Mouse (Mus musculus) c-Kit-positive CD71-positive TER-119-positive erythroid progenitor cells, embryonic 14.5 days (primary cell): ENCODE data around the gene Slc16a6.

Experiments used
- DNase-seq: peaks from one replicate; pipeline ENCODE4 v3.0.0-alpha.2; 2013; ENCODE audit warnings: low spot score

The Slc16a6 gene

DNA sequence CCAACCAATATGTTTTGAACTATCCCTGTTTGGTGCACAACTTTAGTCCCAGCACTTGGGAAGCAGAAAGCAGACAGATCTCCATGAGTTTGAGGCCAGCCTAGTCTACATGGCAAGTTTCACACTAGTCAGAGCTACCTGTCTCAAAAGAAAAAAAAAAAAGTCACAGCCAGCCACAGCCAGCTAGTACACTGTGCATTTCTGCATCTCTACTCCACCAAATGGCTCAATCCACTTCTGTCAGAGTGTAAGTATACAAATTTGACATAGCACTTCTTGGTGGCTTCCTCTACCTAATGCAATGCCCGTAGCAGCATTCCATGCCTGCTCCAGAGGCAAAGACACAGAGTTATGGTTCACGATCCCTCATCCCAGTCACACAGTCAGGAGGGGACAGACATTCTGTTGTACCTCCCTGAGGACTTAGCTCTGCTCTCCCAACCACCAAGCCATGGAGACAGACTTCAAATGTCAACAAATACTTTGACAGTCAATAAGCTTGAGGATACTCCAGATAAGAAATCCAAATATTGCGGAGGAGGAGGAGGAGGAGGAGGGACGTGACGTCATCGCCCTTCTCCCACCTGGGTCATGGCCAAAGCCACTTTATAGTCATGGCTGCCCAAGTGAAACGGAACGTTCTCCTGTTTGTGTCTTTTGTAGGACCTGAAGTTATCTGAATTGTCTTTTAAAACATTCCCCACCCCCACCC lies 56.5 kb downstream of the Slc16a6 start:
- no peak for DNase-seq

DNA sequence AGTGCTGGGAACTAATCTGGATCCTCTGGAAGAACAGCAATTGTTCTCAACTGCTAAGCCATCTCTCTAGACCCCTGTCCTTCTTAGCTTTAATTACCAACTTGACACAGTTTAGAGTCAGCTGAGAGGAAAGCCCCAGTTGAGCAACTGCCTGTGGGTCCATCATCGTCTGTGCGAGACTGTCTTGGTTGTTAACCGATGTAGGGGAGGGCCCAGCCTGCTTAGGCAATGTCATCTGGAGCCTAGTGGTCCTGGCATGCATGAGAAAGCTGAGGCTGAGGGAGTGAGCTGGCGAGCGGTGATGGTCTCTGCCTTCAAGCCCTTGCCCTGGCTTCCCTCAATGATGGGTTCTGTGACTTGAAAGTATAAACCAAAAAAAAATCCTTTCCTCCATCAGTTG lies 58.6 kb downstream of the Slc16a6 start:
- no peak for DNase-seq

DNA sequence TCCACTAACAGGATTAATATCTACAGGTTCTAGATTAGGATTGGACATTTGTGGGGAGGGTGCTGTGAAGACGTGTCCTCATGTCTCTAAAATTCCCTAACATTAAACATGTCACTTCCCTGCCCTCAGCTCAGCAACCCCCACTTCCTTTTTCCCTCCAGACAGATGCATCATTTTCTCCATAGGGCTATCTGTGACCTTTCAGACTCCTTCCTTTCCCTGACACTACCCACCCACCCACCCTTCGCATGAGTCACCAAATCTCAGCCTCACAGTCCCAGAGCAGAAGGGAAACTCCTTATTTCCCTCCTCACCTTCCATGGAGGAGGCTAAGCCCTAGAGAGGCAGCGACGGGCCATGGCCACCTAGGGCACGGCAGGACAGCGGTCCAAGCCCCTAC lies 59.8 kb downstream of the Slc16a6 start, which contains the start of gene 9930022D16Rik:
Gene 9930022D16Rik, plus strand, starts transcription at position 301 of the 400 bp plus-strand sequence.
- no peak for DNase-seq

DNA sequence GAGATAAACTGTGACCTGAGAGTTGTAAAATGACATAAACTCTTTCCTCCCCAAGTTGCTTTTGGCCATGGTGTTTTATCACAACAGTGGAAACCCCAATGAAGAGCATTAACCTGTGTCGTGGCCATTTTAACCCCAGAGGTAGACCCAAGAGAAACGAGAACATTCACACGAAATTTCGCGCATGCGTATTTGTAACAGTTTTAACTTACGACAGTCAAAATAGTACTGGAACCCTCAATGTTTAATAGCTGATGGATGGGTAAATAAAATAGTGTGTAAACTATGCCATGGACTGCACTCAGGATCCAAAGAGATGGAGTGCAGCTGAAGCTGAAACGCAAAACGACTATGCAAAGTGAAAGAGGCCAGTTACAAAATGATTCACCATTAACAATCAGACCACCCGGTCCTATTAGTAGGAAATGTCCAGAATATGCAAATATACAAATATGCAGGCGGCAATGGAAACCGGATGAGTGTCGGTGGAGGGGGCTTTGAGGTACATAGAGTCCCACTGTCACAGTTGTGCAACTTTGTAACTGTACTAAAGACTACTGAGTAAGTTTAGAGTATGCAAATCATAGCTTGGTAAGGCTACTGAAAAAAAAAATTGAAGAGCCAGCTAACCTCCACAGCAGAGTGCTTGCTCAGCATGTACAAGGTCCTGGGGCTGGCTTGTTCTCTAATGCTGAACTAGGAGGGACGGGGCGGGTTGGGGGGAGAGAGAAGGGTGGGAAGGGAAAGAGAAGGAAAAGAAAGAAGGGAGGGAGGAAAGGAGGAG lies 63.0 kb downstream of the Slc16a6 start:
- DNase-seq: no peak

DNA sequence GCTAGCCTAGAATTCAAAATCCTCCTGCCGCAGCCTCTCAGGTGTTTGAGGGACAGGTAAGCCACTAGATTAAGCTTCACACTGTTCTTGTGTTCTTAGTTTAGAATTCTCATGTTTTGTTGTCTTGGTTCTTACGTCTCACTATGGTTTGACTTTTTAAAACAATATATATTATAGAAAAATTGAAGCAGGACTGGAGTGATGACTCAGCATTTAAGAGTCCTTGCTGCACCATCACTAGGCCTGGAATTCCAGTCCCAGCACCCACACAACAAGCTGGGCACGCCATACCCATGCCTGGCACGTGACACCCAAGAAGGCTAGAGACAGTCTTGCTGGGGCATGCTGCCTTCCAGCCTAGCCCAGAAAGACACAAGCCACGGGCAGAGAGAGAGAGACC lies 67.0 kb downstream of the Slc16a6 start:
- no peak for DNase-seq
